Mouse (Mus musculus) mesoderm, embryonic 11.5 days (tissue): ENCODE results near the gene Gm29666.

Experiments used
- DNase-seq: peaks from one replicate; pipeline ENCODE4 v3.0.0-alpha.2; 2012; ENCODE audit warnings: low read depth, low spot score

The Gm29666 gene

GRCm38 (mm10) chr15:84919938-84920337 is at the start of gene Gm29666:
Gene Gm29666, minus strand, starts transcription at chr15:84920038.
- DNase-seq: no peak

GRCm38 (mm10) chr15:84968534-84968933 is 48.7 kb upstream of the Gm29666 start:
- no peak for DNase-seq

- DNase-seq: peak; percentile 79
Measured at GRCm38 (mm10) chr15:84965575-84966360, 45.9 kb upstream of the Gm29666 start.

- DNase-seq: no peak
Measured at GRCm38 (mm10) chr15:84964771-84965170, 44.9 kb upstream of the Gm29666 start.

- DNase-seq: no peak
Measured at GRCm38 (mm10) chr15:84962518-84962917, 42.7 kb upstream of the Gm29666 start.

- DNase-seq: no peak
Measured at GRCm38 (mm10) chr15:84960692-84961091, 40.9 kb upstream of the Gm29666 start.

- DNase-seq: no peak
Measured at GRCm38 (mm10) chr15:84959891-84960290, 40.1 kb upstream of the Gm29666 start.

- no peak for DNase-seq
Measured at GRCm38 (mm10) chr15:84958331-84958730, 38.5 kb upstream of the Gm29666 start.

GRCm38 (mm10) chr15:84957851-84958250 is 38.0 kb upstream of the Gm29666 start:
- peak; percentile 60 for DNase-seq

GRCm38 (mm10) chr15:84953259-84953658 is 33.4 kb upstream of the Gm29666 start:
- DNase-seq: no peak

- DNase-seq: no peak
Measured at GRCm38 (mm10) chr15:84950053-84950452, 30.2 kb upstream of the Gm29666 start.

- DNase-seq: no peak
Measured at GRCm38 (mm10) chr15:84948990-84949389, 29.2 kb upstream of the Gm29666 start.

- no peak for DNase-seq
Measured at GRCm38 (mm10) chr15:84944319-84944718, 24.5 kb upstream of the Gm29666 start.

- DNase-seq: no peak
Measured at GRCm38 (mm10) chr15:84942647-84943285, 22.9 kb upstream of the Gm29666 start.

GRCm38 (mm10) chr15:84940102-84940501 is 20.3 kb upstream of the Gm29666 start:
- DNase-seq: no peak

- no peak for DNase-seq
Measured at GRCm38 (mm10) chr15:84934901-84935300, 15.1 kb upstream of the Gm29666 start.

- DNase-seq: no peak
Measured at GRCm38 (mm10) chr15:84932351-84932750, 12.5 kb upstream of the Gm29666 start.

- DNase-seq: peak; percentile 36
Measured at GRCm38 (mm10) chr15:84925495-84926018, 5.7 kb upstream of the Gm29666 start.

- peak; percentile 63 for DNase-seq
Measured at GRCm38 (mm10) chr15:84924781-84925315, 5.0 kb upstream of the Gm29666 start.

GRCm38 (mm10) chr15:84923508-84924181 is 3.8 kb upstream of the Gm29666 start:
- DNase-seq: peak; percentile 12

GRCm38 (mm10) chr15:84922884-84923507 is 3.2 kb upstream of the Gm29666 start, which contains the start of gene Nup50:
Gene Nup50, plus strand, starts transcription at chr15:84923411.
- DNase-seq: peak; percentile 100
